Mouse (Mus musculus) kidney, embryonic 15.5 days (tissue): Measurements from ENCODE around the gene Acer1. TPM values are rescaled to one million over a fixed set of nuclear protein-coding genes. Genes with fewer than 3 reads are reported as not detected.

Experiments used
- ATAC-seq: fragments of 200-750 bp; cut with Nextera tagmentation; replicated peaks from 2 replicates; pipeline ENCODE4 v1.8.0; 2017; ENCODE audit warnings: moderate TSS enrichment; ENCODE audit not compliant: low FRiP score
- H3K27ac ChIP-seq: fragments of 300-500 bp; sonication (generic); 2 replicates; pipeline ENCODE4 v1.5.1; 2015; ENCODE audit warnings: mild to moderate bottlenecking, inconsistent platforms
- H3K27me3 ChIP-seq: fragments of 300-500 bp; sonication (generic); 2 replicates; pipeline ENCODE4 v1.6.1; 2015; ENCODE audit warnings: inconsistent platforms
- H3K36me3 ChIP-seq: fragments of 300-500 bp; sonication (generic); 2 replicates; pipeline ENCODE4 v1.6.1; 2015; ENCODE audit warnings: inconsistent platforms
- H3K4me1 ChIP-seq: fragments of 300-500 bp; sonication (generic); 2 replicates; pipeline ENCODE4 v1.6.1; 2015; ENCODE audit warnings: inconsistent platforms
- H3K4me2 ChIP-seq: fragments of 300-500 bp; sonication (generic); 2 replicates; pipeline ENCODE4 v1.6.1; 2015; ENCODE audit warnings: moderate library complexity, mild to moderate bottlenecking, inconsistent platforms
- H3K4me3 ChIP-seq: fragments of 300-500 bp; sonication (generic); replicated peaks from 2 replicates; pipeline ENCODE4 v1.5.1; 2015; ENCODE audit warnings: mild to moderate bottlenecking, inconsistent platforms
- H3K9ac ChIP-seq: fragments of 300-500 bp; sonication (generic); 2 replicates; pipeline ENCODE4 v1.6.1; 2015; ENCODE audit warnings: mild to moderate bottlenecking, inconsistent platforms
- H3K9me3 ChIP-seq: fragments of 300-500 bp; sonication (generic); replicated peaks from 2 replicates; pipeline ENCODE4 v1.6.1; 2016; ENCODE audit warnings: inconsistent platforms
- WGBS: fragments of 180-500 bp; shearing (Covaris S2); methylation state at CpG from one replicate; pipeline ENCODE4 v1.1.7; 2015; ENCODE audit warnings: mixed read lengths; 5-methylcytosine and 5-hydroxymethylcytosine counted together
- polyA plus RNA-seq: library from polyadenylated mRNA; unstranded; fragments of >200 nt; fragmentation: Nextera tagmentation; extraction: Ambion mirVana; gene quantifications from 2 replicates; pipeline ENCODE4 v1.2.1, GENCODE M21; 2015

Acer1 gene
- polyA plus RNA-seq, 1 experiment from 2014 or later: not detected

DNA sequence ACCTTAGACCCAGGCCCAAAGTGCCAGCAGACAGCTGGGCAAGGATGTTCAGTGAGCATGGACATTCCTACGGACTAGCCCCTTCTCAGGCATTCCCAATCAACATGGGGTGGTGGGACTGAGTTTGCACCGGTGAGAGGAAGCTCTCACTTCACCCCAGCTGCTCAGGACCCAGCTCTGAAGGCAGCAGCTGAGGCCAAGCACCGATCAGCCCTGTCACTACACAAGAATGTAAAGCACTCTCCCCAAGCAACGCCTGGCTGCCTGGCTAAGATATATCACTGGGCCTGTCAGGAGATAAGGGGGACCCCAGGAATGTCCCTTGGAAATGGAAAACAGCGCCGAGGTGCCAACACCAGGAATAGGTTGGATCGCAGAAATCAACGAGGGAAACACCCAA lies 19.3 kb upstream of the Acer1 start:
- Histone ChIP-seq H3K36me3 (peaks cover 69% of the 10 kb centered on the region), H3K4me3 (no peak overlapping the region), H3K27ac (no peak overlapping the region), H3K4me1 (peaks cover 10% of the 10 kb centered on the region), H3K9me3 (no peaks in the 10 kb centered on the region), H3K27me3 (no peaks in the 10 kb centered on the region), H3K4me2 (no peak overlapping the region), H3K9ac (no peak overlapping the region)
- no peak for ATAC-seq
- WGBS: 66% methylated on average over 8 of the region's 8 CpGs

DNA sequence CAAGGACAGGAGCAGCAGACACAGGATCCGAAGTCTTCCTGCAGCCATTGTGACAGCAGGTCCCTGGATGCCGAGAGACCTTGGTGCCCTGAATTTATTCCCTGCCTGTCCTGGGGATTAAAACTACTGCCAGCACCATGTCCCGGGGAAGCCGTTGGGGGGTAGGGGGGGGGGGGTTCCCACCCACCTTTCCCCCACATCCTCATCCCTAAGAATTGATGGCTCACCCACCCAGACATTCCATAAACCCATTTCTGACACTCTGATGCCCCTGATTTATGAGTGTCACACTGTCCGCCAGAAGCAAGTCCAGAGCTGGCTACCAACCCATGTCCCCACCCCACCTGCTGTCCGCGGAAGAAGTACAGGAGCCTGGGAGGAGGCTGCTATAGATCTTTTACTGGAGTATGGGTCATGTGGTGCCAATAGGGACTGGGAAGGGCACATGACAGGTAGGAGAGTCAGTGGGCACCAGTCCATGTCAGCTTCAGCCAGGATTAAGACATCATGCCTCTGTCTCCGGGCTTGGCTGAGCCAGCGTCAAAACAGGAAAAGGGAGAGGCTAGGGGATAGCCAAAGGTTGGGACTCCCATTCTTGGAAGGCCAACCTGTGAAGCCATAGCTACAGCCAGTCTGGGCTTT lies 18.2 kb upstream of the Acer1 start, which contains the start of gene Pspn:
TSS of gene Pspn (minus strand) at position 51 of the 642 bp plus-strand sequence.
- H3K4me3 ChIP-seq: no peak within 1 kb of the TSS
- H3K4me2 ChIP-seq: no peak within 1 kb of the TSS
- no peaks in the 10 kb centered on the region for H3K9me3 ChIP-seq
- no peak within 1 kb of the TSS for H3K9ac ChIP-seq
- 82% methylated on average over 9 of the region's 9 CpGs for WGBS
- H3K27me3 ChIP-seq: no peaks in the 10 kb centered on the region
- H3K4me1 ChIP-seq: peaks cover 10% of the 10 kb centered on the region
- H3K36me3 ChIP-seq: peaks cover 69% of the 10 kb centered on the region
- H3K27ac ChIP-seq: no peak within 1 kb of the TSS
- no peak for ATAC-seq

DNA sequence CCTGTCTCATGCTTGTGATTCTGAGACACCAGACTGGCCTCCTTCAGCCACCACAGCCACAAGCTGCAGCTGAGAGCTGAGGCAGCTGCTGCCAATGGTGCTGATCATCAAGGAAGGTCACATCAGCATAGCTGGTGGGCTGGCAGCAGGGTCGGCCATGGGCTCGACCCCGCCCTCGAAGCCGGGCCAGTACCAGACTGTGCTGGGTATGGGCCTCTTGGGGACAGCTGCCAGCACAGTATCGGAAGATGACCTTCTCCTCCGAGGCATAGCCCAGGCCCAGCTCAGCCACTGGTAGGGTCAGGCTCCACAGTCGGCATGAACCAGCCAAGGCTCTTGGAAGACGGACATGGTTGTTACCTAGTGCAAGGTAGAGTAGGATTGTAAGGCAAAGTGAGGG lies 17.5 kb upstream of the Acer1 start:
- peaks cover 69% of the 10 kb centered on the region for H3K36me3 ChIP-seq
- no peak overlapping the region for H3K27ac ChIP-seq
- H3K9ac ChIP-seq: no peak overlapping the region
- H3K27me3 ChIP-seq: no peaks in the 10 kb centered on the region
- ATAC-seq: no peak
- no peaks in the 10 kb centered on the region for H3K9me3 ChIP-seq
- no peak overlapping the region for H3K4me2 ChIP-seq
- peaks cover 10% of the 10 kb centered on the region for H3K4me1 ChIP-seq
- no peak overlapping the region for H3K4me3 ChIP-seq
- WGBS: 95% methylated on average over 9 of the region's 9 CpGs

DNA sequence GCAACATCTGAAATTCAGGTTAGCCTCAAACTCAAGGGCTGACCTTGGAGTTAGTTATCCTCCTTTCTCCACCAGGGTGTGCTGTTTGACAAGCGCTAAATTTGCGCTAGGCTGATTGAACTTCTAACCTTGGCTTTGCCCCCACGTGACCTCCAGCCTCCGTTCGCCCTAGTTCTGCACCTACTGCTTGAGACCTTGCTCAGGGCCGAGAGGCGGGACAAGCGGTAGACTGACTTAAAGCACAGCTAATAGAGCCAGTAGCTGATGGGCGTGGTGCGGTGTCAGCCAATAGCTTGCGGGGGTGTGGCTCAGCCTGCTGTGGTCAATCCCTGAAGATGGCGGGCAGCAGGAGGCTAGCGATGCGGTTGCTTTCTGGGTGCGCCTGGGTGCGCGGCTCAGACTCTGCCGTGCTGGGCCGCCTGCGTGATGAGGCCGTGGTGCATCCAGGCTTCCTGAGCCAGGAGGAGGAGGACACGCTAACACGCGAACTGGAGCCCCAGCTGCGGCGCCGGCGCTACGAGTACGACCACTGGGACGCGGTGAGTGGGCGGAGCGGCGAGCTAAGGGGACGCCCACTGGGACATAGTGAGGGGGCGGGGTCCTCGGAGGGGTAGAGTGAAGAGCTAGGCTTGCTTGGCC lies 15.2 kb upstream of the Acer1 start, which contains the start of gene Alkbh7:
TSS of gene Alkbh7 (plus strand) at position 311 of the 639 bp plus-strand sequence.
- peak; percentile 99 for ATAC-seq
- Histone ChIP-seq H3K9ac (peak within 1 kb of the TSS; percentile 61), H3K27ac (peak within 1 kb of the TSS; percentile 90), H3K4me2 (peak within 1 kb of the TSS; percentile 82), H3K27me3 (no peaks in the 10 kb centered on the region), H3K4me1 (peaks cover 10% of the 10 kb centered on the region), H3K4me3 (peak within 1 kb of the TSS; percentile 88), H3K9me3 (no peaks in the 10 kb centered on the region), H3K36me3 (peaks cover 69% of the 10 kb centered on the region)
- under 1% methylated on average over 38 of the region's 38 CpGs for WGBS

DNA sequence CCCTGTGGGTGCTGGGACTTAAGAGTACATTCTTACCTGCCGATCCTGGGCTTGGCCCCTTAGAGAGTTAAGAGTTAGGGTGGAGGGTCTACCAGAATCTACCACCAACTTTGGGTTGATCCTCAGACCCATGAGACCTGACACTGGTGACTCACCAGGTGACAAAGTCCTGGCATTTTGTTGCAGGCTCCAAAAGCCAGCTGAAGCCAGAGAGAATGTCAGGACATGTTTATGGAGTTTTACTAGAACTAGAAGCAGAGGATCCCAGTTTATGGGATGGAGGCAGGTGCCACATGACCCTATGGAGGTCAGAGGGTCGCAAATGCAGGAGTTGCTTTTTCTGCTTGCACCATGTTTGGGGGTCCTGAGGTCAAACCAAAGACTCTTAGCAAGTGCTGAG lies 14.6 kb upstream of the Acer1 start:
- Histone ChIP-seq H3K4me3 (no peak overlapping the region), H3K4me2 (peak overlapping the region; percentile 82; the same call in 1 of the 2 replicates), H3K9me3 (no peaks in the 10 kb centered on the region), H3K4me1 (peaks cover 13% of the 10 kb centered on the region), H3K27me3 (no peaks in the 10 kb centered on the region), H3K9ac (no peak overlapping the region), H3K27ac (0 out of 2 replicates have a peak overlapping the region, but pooled peaks have one; percentile 90), H3K36me3 (peaks cover 76% of the 10 kb centered on the region)
- ATAC-seq: no peak
- 76% methylated on average over 2 of the region's 2 CpGs for WGBS

DNA sequence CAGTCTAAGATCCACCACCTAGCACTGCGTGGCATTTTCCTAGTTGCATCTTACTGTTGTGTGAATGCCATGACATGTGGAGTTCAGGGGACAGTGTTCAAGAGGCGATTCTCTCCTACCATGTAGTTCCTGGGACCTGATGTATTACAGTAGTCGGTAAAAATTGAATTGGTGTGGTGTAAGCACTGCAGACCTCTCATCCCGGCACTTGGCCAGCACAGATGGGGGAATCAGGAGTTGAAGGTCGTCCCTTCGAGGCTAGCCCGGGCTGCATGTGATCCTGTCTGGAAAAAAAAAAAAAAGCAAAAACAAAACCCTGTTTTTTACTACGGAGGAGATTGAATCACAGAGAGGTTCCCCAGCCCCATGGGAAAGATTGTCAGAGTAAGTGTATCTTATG lies 13.1 kb upstream of the Acer1 start:
- Histone ChIP-seq H3K4me1 (peaks cover 22% of the 10 kb centered on the region), H3K27me3 (no peaks in the 10 kb centered on the region), H3K4me2 (no peak overlapping the region), H3K9ac (no peak overlapping the region), H3K9me3 (no peaks in the 10 kb centered on the region), H3K4me3 (no peak overlapping the region), H3K27ac (no peak overlapping the region), H3K36me3 (peaks cover 69% of the 10 kb centered on the region)
- 88% methylated on average over 8 of the region's 8 CpGs for WGBS
- no peak for ATAC-seq

DNA sequence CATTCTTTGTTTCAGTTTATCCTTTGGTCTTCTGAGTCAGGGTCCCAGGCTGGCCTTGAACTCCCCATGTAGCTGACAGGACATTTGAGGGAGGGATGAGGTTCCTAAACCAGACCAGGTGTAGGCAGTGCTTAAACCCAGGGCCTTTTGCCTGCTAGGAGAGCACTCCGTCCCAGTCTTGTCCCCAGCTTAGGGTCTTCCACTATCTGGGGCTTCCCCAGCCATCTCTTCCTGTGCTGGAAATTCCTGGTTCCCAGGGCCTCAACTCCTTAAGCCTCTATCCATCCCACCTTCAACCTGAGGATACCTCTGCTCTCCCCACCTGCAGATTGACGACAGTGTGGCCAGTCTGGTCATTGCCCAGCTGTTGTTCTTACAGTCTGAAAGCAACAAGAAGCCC lies 9.0 kb upstream of the Acer1 start:
- Histone ChIP-seq H3K27ac (no peak overlapping the region), H3K9me3 (no peaks in the 10 kb centered on the region), H3K9ac (peak overlapping the region; percentile 90), H3K4me3 (peak overlapping the region; percentile 91), H3K36me3 (peaks cover 47% of the 10 kb centered on the region), H3K4me1 (peaks cover 14% of the 10 kb centered on the region), H3K4me2 (peak overlapping the region; percentile 82), H3K27me3 (no peaks in the 10 kb centered on the region)
- 77% methylated on average over 2 of the region's 2 CpGs for WGBS
- ATAC-seq: no peak

DNA sequence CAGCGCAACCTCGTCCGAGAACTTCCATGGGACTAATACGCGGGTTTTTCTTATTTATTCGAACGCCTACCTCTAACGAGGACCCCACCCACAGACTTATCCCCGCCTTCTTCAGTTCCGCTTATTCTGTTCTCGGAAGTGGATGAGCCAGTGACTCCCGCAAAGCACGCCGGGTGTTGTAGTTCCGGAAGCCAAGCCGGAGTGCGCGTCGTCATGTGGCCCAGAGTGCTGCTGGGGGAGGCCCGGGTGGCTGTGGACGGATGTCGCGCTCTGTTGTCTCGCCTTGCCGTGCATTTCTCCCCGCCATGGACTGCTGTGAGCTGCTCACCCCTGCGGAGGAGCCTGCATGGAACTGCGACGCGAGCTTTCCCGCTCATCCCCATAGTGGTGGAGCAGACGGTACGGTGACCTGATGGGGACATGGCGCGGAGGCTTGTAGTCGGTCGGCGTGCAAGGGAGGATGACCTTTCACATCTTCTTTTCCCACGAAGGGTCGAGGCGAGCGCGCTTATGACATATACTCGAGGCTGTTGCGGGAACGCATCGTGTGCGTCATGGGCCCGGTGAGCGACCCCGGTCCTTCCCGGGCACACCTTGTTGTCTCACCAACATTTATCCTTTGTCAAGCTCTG lies 8.3 kb upstream of the Acer1 start, which contains the start of gene Clpp:
TSS of gene Clpp (plus strand) at position 191 of the 632 bp plus-strand sequence.
- ATAC-seq: peak; percentile 97

DNA sequence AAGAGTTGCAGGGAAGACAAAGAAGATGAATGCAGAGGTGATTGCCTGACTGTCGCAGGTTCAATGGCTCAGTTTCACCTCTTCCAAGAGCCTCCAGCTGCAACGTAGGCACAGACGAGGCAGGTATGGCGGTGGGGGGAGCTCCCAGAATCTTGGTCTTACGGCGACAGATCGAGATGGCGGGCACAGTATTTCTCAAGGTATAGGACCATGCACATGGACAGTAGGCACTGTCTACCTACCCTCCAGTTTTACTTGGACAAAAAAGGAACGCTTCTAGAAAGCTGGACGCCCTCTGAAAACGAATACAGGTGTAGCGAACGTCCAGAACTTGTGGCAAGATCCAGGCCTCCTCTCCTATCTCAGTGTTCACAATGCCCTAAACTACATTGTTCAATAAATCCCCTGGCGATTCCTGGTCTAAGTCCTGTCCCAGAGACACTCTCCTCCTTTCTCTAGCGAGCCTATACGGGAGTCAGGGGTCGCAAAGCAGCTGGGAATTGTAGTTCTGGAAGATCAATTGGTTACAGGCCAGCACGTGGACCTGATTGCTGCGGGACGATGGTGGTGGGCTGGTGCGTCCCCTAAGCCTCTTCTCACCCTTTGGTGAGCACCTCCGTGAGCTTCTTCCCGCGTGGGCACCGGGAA lies 7.7 kb upstream of the Acer1 start:
- no peaks in the 10 kb centered on the region for H3K9me3 ChIP-seq
- peaks cover 33% of the 10 kb centered on the region for H3K36me3 ChIP-seq
- 4% methylated on average over 25 of the region's 25 CpGs for WGBS
- peaks cover 14% of the 10 kb centered on the region for H3K4me1 ChIP-seq
- peak overlapping the region; percentile 91 for H3K4me3 ChIP-seq
- peak overlapping the region; percentile 82 for H3K4me2 ChIP-seq
- ATAC-seq: peak; percentile 94
- H3K27me3 ChIP-seq: no peaks in the 10 kb centered on the region
- H3K27ac ChIP-seq: peak overlapping the region; percentile 81
- H3K9ac ChIP-seq: peak overlapping the region; percentile 90

More for the DNA sequence above, 8.3 kb upstream of the Acer1 start, which contains the start of gene Clpp:
- peak within 1 kb of the TSS; percentile 91 for H3K4me3 ChIP-seq
- peak within 1 kb of the TSS; percentile 82 for H3K4me2 ChIP-seq
- H3K4me1 ChIP-seq: peaks cover 14% of the 10 kb centered on the region
- H3K36me3 ChIP-seq: peaks cover 39% of the 10 kb centered on the region
- under 1% methylated on average over 52 of the region's 52 CpGs for WGBS
- H3K27me3 ChIP-seq: no peaks in the 10 kb centered on the region
- H3K27ac ChIP-seq: peak within 1 kb of the TSS; percentile 81
- peak within 1 kb of the TSS; percentile 90 for H3K9ac ChIP-seq
- no peaks in the 10 kb centered on the region for H3K9me3 ChIP-seq

DNA sequence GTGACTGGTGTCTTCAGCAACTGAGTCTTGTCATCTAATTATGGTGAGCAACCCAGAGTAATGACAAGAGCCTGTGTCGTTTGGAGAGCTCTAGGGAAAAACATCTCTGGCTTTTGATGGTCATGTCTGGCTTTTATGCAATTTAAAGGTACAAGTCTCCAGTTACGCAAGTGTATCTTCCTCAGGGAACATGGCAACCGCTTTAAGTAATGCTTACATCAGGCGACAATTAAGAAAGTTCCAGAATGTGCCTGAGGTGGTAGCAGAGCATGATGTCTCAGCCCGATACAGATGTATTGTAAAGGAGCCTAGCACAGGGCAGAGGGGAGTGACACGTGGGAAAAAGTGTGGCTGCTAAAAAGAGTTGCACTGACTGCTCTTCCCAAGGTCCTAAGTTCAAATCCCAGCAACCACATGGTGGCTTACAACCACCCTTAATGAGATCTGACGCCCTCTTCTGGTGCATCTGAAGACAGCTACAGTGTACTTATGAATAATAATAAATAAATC lies 7.0 kb upstream of the Acer1 start:
- WGBS: 68% methylated on average over 7 of the region's 7 CpGs
- ATAC-seq: no peak
- Histone ChIP-seq H3K27me3 (no peaks in the 10 kb centered on the region), H3K9me3 (no peaks in the 10 kb centered on the region), H3K4me1 (peaks cover 14% of the 10 kb centered on the region), H3K36me3 (peaks cover 27% of the 10 kb centered on the region), H3K9ac (peak overlapping the region; percentile 90; the same call in 1 of the 2 replicates), H3K4me2 (peak overlapping the region; percentile 82), H3K4me3 (peak overlapping the region; percentile 91), H3K27ac (peak overlapping the region; percentile 81; the same call in 1 of the 2 replicates)

DNA sequence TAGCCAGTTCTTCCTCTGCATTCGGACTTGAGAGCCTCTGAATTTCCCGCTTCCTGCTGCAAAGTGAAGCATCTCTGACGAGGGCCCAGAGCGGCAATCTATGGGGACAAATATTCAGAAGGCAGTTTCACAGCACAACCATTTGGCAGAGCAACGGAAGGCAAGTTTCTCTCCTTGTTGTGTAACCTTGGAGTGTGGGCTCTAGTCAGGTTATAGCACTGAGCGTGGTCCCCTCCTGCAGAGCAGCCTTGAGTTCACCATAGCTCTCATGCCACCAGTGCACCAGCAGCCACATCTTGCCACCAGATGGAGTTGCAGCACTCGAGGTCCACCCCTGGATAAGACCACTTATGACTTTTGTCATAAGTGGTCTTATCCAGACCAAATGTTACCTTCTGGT lies 6.5 kb upstream of the Acer1 start:
- H3K27ac ChIP-seq: no peak overlapping the region
- no peak for ATAC-seq
- H3K9me3 ChIP-seq: no peaks in the 10 kb centered on the region
- H3K4me1 ChIP-seq: peaks cover 14% of the 10 kb centered on the region
- 84% methylated on average over 7 of the region's 7 CpGs for WGBS
- no peaks in the 10 kb centered on the region for H3K27me3 ChIP-seq
- H3K4me3 ChIP-seq: no peak overlapping the region
- peaks cover 21% of the 10 kb centered on the region for H3K36me3 ChIP-seq
- H3K4me2 ChIP-seq: no peak overlapping the region
- no peak overlapping the region for H3K9ac ChIP-seq
